Mouse (Mus musculus): ENCODE results near the gene Il5ra. TPM values are rescaled to one million over a fixed set of nuclear protein-coding genes. Genes with fewer than 3 reads are reported as not detected.
A peak's percentile ranks its signal among the peaks of the same experiment; 100 is the strongest.

The Il5ra gene
- polyA plus RNA-seq (2012; rRNA removed) = not detected in 2 replicates

DNA sequence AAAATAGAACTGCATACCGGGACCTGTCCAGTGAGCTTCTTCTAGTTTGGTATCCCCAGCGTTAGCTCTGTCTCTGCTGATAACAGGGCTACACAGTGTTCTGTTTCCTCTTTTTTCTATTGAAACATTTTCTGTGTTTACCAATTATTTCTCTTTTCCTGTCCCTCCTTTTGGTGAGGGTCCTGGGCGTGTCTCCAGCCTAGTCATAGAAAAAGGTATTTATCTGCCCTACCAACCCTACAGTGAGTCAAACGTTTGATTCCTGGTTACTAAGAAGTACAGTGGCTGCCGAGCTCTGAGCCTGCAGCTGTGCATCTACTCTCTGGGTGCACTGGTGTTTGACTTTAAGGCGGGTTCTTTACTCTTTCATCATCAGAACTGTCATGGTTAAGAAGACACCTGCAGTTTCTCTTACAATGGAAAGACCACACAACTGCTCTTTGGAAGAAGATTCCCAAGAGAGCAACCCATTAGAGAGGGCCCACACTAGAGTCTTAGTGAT, at the start of gene Il5ra:
TSS of gene Il5ra (minus strand) at position 151 of the 502 bp plus-strand sequence.
- no peak for TF ChIP-seq CTCF (IDR thresholded peaks at IDR 0.05; ENCODE audit: extremely low read depth, insufficient read depth, low read length)
- no peak for TF ChIP-seq POLR2A (IDR thresholded peaks at IDR 0.05; ENCODE audit: extremely low read depth, insufficient read depth, low read length)

DNA sequence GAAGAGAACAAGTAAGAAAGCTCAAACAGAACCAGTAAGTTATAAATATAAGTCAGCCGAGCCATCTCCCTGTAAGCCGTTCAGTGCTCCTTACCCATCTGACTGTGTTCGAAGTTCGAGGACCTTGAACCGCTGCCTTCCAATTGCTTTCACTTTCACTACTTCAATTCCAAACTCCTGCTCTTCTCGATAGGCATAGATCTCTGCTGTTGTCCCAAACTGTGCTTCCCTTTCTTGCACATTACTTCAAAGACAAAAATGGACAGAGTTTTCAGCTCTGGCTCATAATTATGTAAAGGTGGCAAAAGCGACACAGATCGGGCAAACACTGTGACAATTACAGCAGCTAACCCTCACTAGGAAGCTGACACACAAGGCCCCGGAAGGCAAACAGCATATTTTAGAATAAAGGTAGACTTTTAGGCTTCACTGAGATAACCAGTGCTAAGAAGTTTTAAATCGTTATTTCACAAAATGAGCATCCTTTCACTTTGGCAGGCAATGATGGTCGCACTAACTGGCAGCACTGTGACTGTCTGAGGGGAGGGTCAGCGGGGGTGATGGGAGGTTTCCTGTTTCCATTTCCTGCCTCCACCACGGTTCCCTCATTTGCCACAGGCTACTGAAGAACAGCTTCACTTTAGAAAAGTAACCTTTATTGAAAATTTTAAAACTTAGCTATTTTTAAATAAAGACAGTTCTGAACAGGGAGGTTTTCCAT, 45.4 kb upstream of the Il5ra start:
- H3K4me1 ChIP-seq (ENCODE audit: control insufficient read depth, insufficient read depth, low read length) = no peaks in the 10 kb centered on the region; the same call in 1 of the 2 replicates
- H3K27ac ChIP-seq (ENCODE audit: insufficient read depth, low read length) = no peak overlapping the region
- TF ChIP-seq POLR2A (IDR thresholded peaks at IDR 0.05; ENCODE audit: extremely low read depth, insufficient read depth, low read length) (no peak), CTCF (IDR thresholded peaks at IDR 0.05; ENCODE audit: extremely low read depth, insufficient read depth, low read length) (no peak)
- H3K4me3 ChIP-seq (ENCODE audit: insufficient read depth, low read length) = no peak overlapping the region

More for the DNA sequence above, at the start of gene Il5ra:
- no peaks in the 10 kb centered on the region for H3K4me1 ChIP-seq (ENCODE audit: control insufficient read depth, insufficient read depth, low read length)
- H3K4me3 ChIP-seq (ENCODE audit: insufficient read depth, low read length) = no peak within 1 kb of the TSS
- H3K27ac ChIP-seq (ENCODE audit: insufficient read depth, low read length) = no peak within 1 kb of the TSS

GRCm38 (mm10) chr6:106793621-106794020, 44.8 kb upstream of the Il5ra start:
- TF ChIP-seq POLR2A (IDR thresholded peaks at IDR 0.05; ENCODE audit: extremely low read depth, insufficient read depth, low read length) (no peak), CTCF (IDR thresholded peaks at IDR 0.05; ENCODE audit: extremely low read depth, insufficient read depth, low read length) (no peak)
- no peaks in the 10 kb centered on the region for H3K4me1 ChIP-seq (ENCODE audit: control insufficient read depth, insufficient read depth, low read length)
- H3K4me3 ChIP-seq (ENCODE audit: insufficient read depth, low read length) = no peak overlapping the region
- no peak overlapping the region for H3K27ac ChIP-seq (ENCODE audit: insufficient read depth, low read length)

DNA sequence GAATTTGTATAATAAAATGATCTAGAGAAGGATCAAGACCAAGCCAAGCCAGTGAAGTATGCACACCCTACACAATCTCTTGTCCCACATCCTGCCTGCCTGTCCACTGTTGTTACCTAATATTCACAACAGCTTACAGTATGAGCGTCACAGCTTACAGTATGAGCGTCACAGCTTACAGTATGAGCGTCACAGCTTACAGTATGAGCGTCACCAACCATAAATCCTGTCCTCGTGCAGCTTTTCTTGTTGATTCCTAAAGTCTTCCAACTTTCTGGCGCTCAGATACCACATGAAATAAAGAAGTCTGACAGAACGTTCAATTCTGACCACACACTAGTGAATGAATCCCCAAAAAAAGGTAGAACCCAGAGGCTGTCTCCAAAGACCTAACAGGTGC, 44.3 kb upstream of the Il5ra start:
- Histone ChIP-seq H3K27ac (ENCODE audit: insufficient read depth, low read length) (no peak overlapping the region), H3K4me1 (ENCODE audit: control insufficient read depth, insufficient read depth, low read length) (no peaks in the 10 kb centered on the region), H3K4me3 (ENCODE audit: insufficient read depth, low read length) (no peak overlapping the region)
- TF ChIP-seq POLR2A (IDR thresholded peaks at IDR 0.05; ENCODE audit: extremely low read depth, insufficient read depth, low read length) (no peak), CTCF (IDR thresholded peaks at IDR 0.05; ENCODE audit: extremely low read depth, insufficient read depth, low read length) (no peak)

DNA sequence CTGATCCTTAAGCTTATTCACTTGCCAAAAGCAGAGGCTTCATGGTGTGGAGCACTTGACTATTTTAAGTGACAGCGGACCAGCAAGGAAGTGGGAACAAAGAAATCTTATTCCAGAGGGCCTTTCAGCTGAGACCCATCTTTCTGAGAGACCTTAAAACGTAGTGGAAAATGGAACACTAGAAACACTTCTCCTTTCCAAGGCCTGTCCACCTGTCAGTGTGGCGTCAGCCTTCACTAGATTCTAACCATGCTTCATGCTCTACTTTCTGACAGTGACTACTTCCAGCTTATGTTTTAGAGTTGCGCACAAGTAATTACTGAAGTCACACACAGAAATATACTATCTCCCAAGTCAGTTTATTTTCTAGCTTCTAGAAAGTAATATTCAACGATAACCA, 43.6 kb upstream of the Il5ra start:
- H3K27ac ChIP-seq (ENCODE audit: insufficient read depth, low read length) = no peak overlapping the region
- H3K4me1 ChIP-seq (ENCODE audit: control insufficient read depth, insufficient read depth, low read length) = no peaks in the 10 kb centered on the region
- no peak overlapping the region for H3K4me3 ChIP-seq (ENCODE audit: insufficient read depth, low read length)
- TF ChIP-seq CTCF (IDR thresholded peaks at IDR 0.05; ENCODE audit: extremely low read depth, insufficient read depth, low read length) = no peak
- no peak for TF ChIP-seq POLR2A (IDR thresholded peaks at IDR 0.05; ENCODE audit: extremely low read depth, insufficient read depth, low read length)

GRCm38 (mm10) chr6:106791429-106791828, 42.6 kb upstream of the Il5ra start:
- Histone ChIP-seq H3K27ac (ENCODE audit: insufficient read depth, low read length) (no peak overlapping the region), H3K4me1 (ENCODE audit: control insufficient read depth, insufficient read depth, low read length) (no peaks in the 10 kb centered on the region), H3K4me3 (ENCODE audit: insufficient read depth, low read length) (no peak overlapping the region)
- TF ChIP-seq CTCF (IDR thresholded peaks at IDR 0.05; ENCODE audit: extremely low read depth, insufficient read depth, low read length) (no peak), POLR2A (IDR thresholded peaks at IDR 0.05; ENCODE audit: extremely low read depth, insufficient read depth, low read length) (no peak)

GRCm38 (mm10) chr6:106787138-106787537, 38.3 kb upstream of the Il5ra start:
- Histone ChIP-seq H3K4me3 (ENCODE audit: insufficient read depth, low read length) (no peak overlapping the region), H3K27ac (ENCODE audit: insufficient read depth, low read length) (no peak overlapping the region), H3K4me1 (ENCODE audit: control insufficient read depth, insufficient read depth, low read length) (no peaks in the 10 kb centered on the region)
- no peak for TF ChIP-seq CTCF (IDR thresholded peaks at IDR 0.05; ENCODE audit: extremely low read depth, insufficient read depth, low read length)
- TF ChIP-seq POLR2A (IDR thresholded peaks at IDR 0.05; ENCODE audit: extremely low read depth, insufficient read depth, low read length) = no peak

DNA sequence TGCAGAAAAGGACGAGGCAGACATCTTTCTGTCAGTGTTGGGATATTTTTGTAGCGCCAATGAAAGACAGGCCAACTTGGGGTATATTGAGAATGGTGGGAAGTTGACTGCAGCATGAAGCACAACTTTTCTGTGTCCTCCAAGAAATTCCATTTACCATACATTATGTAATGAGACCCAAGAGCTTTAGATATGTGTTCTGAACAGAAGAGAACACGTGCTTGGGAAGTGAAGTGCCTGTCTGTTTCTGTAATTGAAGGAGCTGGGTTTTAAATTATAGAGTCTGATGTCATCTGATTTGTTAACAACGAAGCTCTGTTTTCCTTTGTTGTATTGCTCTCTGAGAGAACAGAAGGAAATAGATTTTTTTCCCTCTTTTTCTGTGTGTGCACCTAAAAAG, 21.2 kb upstream of the Il5ra start:
- H3K4me1 ChIP-seq (ENCODE audit: control insufficient read depth, insufficient read depth, low read length) = peaks cover 2% of the 10 kb centered on the region; the same call in 1 of the 2 replicates

GRCm38 (mm10) chr6:106769290-106769866, 20.5 kb upstream of the Il5ra start:
- peak overlapping the region; percentile 64 for H3K4me3 ChIP-seq (ENCODE audit: insufficient read depth, low read length)
- peaks cover 2% of the 10 kb centered on the region; the same call in 1 of the 2 replicates for H3K4me1 ChIP-seq (ENCODE audit: control insufficient read depth, insufficient read depth, low read length)
- no peak for TF ChIP-seq CTCF (IDR thresholded peaks at IDR 0.05; ENCODE audit: extremely low read depth, insufficient read depth, low read length)
- TF ChIP-seq POLR2A (IDR thresholded peaks at IDR 0.05; ENCODE audit: extremely low read depth, insufficient read depth, low read length) = no peak
- H3K27ac ChIP-seq (ENCODE audit: insufficient read depth, low read length) = no peak overlapping the region

More for the DNA sequence above, 21.2 kb upstream of the Il5ra start:
- peak overlapping the region; percentile 64 for H3K4me3 ChIP-seq (ENCODE audit: insufficient read depth, low read length)
- H3K27ac ChIP-seq (ENCODE audit: insufficient read depth, low read length) = no peak overlapping the region
- TF ChIP-seq CTCF (IDR thresholded peaks at IDR 0.05; ENCODE audit: extremely low read depth, insufficient read depth, low read length) (no peak), POLR2A (IDR thresholded peaks at IDR 0.05; ENCODE audit: extremely low read depth, insufficient read depth, low read length) (no peak)

All from cortical plate, adult 2 months (tissue).